ENCODE assay signal across 9 mouse cellular contexts in the genomic region with DNA sequence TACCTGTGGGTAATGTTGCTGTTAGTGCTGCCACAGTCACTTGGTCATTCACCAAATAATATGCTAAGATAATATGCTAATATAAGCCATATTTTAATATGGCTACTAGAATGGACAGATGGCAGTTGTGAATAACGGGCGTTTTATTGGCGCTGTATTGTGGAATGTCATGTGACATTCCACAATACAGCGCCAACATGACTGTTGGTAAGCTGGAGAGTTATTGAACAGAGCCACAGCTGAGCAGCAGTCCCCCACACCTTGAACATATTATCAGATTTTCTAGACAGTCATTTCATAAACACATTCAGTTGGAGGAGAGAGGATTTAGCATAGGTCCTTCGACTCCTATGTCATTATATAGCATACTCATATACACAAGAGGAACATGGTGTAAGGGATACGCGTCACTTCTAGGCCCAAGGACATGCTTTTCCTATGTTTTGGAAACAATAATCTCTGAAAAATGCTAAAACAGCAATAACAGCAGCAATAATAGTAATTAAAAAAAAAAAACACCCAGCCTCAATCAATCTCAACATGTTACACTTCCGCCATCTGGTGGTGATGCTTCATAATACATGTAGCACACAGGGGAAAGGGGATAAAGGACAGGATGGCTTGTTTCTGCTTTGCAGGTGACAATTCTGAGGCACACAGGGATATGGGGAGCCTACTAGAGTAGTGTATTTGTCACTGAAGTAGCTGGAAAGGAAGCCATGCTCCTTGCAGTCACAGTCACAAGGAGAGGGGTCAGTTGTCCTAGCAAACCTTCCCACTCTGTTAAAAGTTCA.
DNase-seq lines count a peak whose midpoint lies in the region; ATAC-seq and TF ChIP-seq lines count a peak whose summit lies in the region.
"Had no signal": no experiment of that assay in that cellular context is flagged by ENCODE, and none has a peak within 500 bp of the region (broad histone marks: within the 10 kb centered on the region; RNA-seq: fewer than 3 reads in every experiment).

No protein-coding gene starts in this region.

- no peak overlapping the region for H3K27ac ChIP-seq in liver, embryonic 12.5 days
- peak overlapping the region; percentile 40 for H3K27ac ChIP-seq in bone marrow macrophage, adult 2 months (ENCODE audit: insufficient read depth, low read depth, low read length)
- no peak overlapping the region for H3K27ac ChIP-seq in hindbrain, embryonic 12.5 days

- no peaks in the 10 kb centered on the region for H3K36me3 ChIP-seq in liver, embryonic 12.5 days
- H3K36me3 ChIP-seq in hindbrain, embryonic 12.5 days: no peaks in the 10 kb centered on the region
- H3K36me3 ChIP-seq: limb, embryonic 13.5 days had no signal

- H3K9ac ChIP-seq in liver, embryonic 12.5 days: no peak overlapping the region
- H3K9ac ChIP-seq in hindbrain, embryonic 12.5 days: no peak overlapping the region
- H3K9ac ChIP-seq: limb, embryonic 13.5 days had no signal

- no peak overlapping the region for H3K4me3 ChIP-seq in liver, embryonic 12.5 days
- H3K4me3 ChIP-seq in bone marrow macrophage, adult 2 months (ENCODE audit: insufficient read depth, low read length): peak overlapping the region; percentile 18
- no peak overlapping the region for H3K4me3 ChIP-seq in hindbrain, embryonic 12.5 days
- H3K4me3 ChIP-seq: limb, embryonic 13.5 days had no signal

- no peak for TF ChIP-seq POLR2A in bone marrow macrophage, adult 2 months (IDR thresholded peaks at IDR 0.05; ENCODE audit: borderline replicate concordance, low read depth, low read length)

- H3K4me2 ChIP-seq in liver, embryonic 12.5 days: no peak overlapping the region
- H3K4me2 ChIP-seq in hindbrain, embryonic 12.5 days (replicated peaks): no peak overlapping the region
- H3K4me2 ChIP-seq: limb, embryonic 13.5 days had no signal

- 69% methylated on average over 8 of the region's 8 CpGs for WGBS in liver, embryonic 12.5 days (ENCODE audit: insufficient replicate concordance)
- 72% methylated on average over 8 of the region's 8 CpGs for WGBS in hindbrain, embryonic 12.5 days

- H3K4me1 ChIP-seq in liver, embryonic 12.5 days: peaks cover 20% of the 10 kb centered on the region
- peaks cover 8% of the 10 kb centered on the region for H3K4me1 ChIP-seq in bone marrow macrophage, adult 2 months (ENCODE audit: control insufficient read depth, insufficient read depth, low read length)
- no peaks in the 10 kb centered on the region for H3K4me1 ChIP-seq in hindbrain, embryonic 12.5 days

- peak; percentile 46 for DNase-seq in liver
- peak; percentile 50 for DNase-seq in layer of hippocampus, adult 9-11 months
- peak; percentile 76 for DNase-seq in lung, postnatal 36 days
- DNase-seq in right cerebral cortex, adult 2 months (ENCODE audit: low spot score in 2 of 2): peak; percentile 70 to 76

- no peak for ATAC-seq in liver, embryonic 12.5 days
- ATAC-seq in erythroid progenitor cell, adult 5-6 weeks (replicated peaks; ENCODE audit: low FRiP score, poor library complexity, severe bottlenecking): peak; percentile 52; the same call in 1 of the 2 replicates
- ATAC-seq in hindbrain, embryonic 12.5 days (ENCODE audit: low FRiP score): peak; percentile 23; the same call in 1 of the 2 replicates

- no peaks in the 10 kb centered on the region for H3K9me3 ChIP-seq in liver, embryonic 12.5 days (replicated peaks)
- no peaks in the 10 kb centered on the region for H3K9me3 ChIP-seq in hindbrain, embryonic 12.5 days (replicated peaks)
- H3K9me3 ChIP-seq: limb, embryonic 13.5 days had no signal

- no peak for TF ChIP-seq CTCF in bone marrow macrophage, adult 2 months (IDR thresholded peaks at IDR 0.05; ENCODE audit: low read depth, low read length)

- H3K27me3 ChIP-seq in liver, embryonic 12.5 days (replicated peaks): no peaks in the 10 kb centered on the region
- H3K27me3 ChIP-seq in hindbrain, embryonic 12.5 days: no peaks in the 10 kb centered on the region
- H3K27me3 ChIP-seq: limb, embryonic 13.5 days had no signal
